ENCODE assay signal across 11 mouse cellular contexts in genomic region chr1:51607437-51607855, GRCm38 (mm10).
DNase-seq lines count a peak whose midpoint lies in the region; ATAC-seq lines count a peak whose summit lies in the region.
"Had no signal": no experiment of that assay in that cellular context is flagged by ENCODE, and none has a peak within 500 bp of the region (broad histone marks: within the 10 kb centered on the region; RNA-seq: fewer than 3 reads in every experiment).

No protein-coding gene starts in this region.

- no peaks in the 10 kb centered on the region for H3K9me3 ChIP-seq in forebrain, embryonic 11.5 days (ENCODE audit: control insufficient read depth, low read length)
- H3K9me3 ChIP-seq in limb, embryonic 12.5 days, result no peaks in the 10 kb centered on the region

- no peak for DNase-seq in cerebellum, adult 9-10 months
- DNase-seq in 3134 (ENCODE audit: extremely low read depth, insufficient read length, low spot score), result peak; percentile 29
- DNase-seq in forebrain, embryonic 11.5 days (ENCODE audit: low spot score), result peak; percentile 64
- DNase-seq in urinary bladder, adult 18-20 months (ENCODE audit: low spot score in 2 of 2), result no peak
- DNase-seq in thymus, postnatal 36 days, result no peak
- no peak for DNase-seq in heart, adult 8-10 months (ENCODE audit: low spot score)
- DNase-seq: kidney, postnatal 25 days had no signal

- WGBS in forebrain, embryonic 11.5 days, result 23% methylated on average over 8 of the region's 8 CpGs
- WGBS in limb, embryonic 12.5 days, result 11% methylated on average over 8 of the region's 8 CpGs

- H3K27me3 ChIP-seq in forebrain, embryonic 11.5 days (ENCODE audit: control insufficient read depth, insufficient read depth, low read length), result no peaks in the 10 kb centered on the region
- no peaks in the 10 kb centered on the region for H3K27me3 ChIP-seq in limb, embryonic 12.5 days

- H3K4me1 ChIP-seq in forebrain, embryonic 11.5 days (replicated peaks; ENCODE audit: control insufficient read depth, insufficient read depth, low read length), result peaks cover 5% of the 10 kb centered on the region; the same call in 1 of the 2 replicates
- peaks cover 13% of the 10 kb centered on the region for H3K4me1 ChIP-seq in limb, embryonic 12.5 days (replicated peaks)

- ATAC-seq in cerebellum, adult (ENCODE audit: insufficient number of reproducible peaks, low FRiP score, low TSS enrichment), result peak; percentile 49
- ATAC-seq in forebrain, embryonic 11.5 days (replicated peaks; ENCODE audit: low FRiP score), result peak; percentile 79
- peak; percentile 71; the same call in 1 of the 2 replicates for ATAC-seq in limb, embryonic 12.5 days (ENCODE audit: insufficient number of reproducible peaks, insufficient read depth, low FRiP score, low TSS enrichment, low read depth)
- ATAC-seq: lung, postnatal 0 days; Patski had no signal

- H3K27ac ChIP-seq in forebrain, embryonic 11.5 days (ENCODE audit: low read depth, low read length), result no peak overlapping the region
- H3K27ac ChIP-seq in limb, embryonic 12.5 days, result no peak overlapping the region

- 0 out of 2 replicates have a peak overlapping the region, but pooled peaks have one; percentile 19 for H3K4me2 ChIP-seq in forebrain, embryonic 11.5 days (ENCODE audit: low read depth, low read length, severe bottlenecking)
- H3K4me2 ChIP-seq in limb, embryonic 12.5 days, result peak overlapping the region; percentile 11; the same call in 1 of the 2 replicates

- H3K36me3 ChIP-seq in forebrain, embryonic 11.5 days (ENCODE audit: control insufficient read depth, insufficient read depth, low read length), result no peaks in the 10 kb centered on the region
- H3K36me3 ChIP-seq in limb, embryonic 12.5 days, result no peaks in the 10 kb centered on the region

- no peak overlapping the region for H3K4me3 ChIP-seq in forebrain, embryonic 11.5 days (ENCODE audit: low read depth, low read length)
- H3K4me3 ChIP-seq in limb, embryonic 12.5 days (replicated peaks), result no peak overlapping the region

- H3K9ac ChIP-seq in forebrain, embryonic 11.5 days (ENCODE audit: low read length), result no peak overlapping the region
- no peak overlapping the region for H3K9ac ChIP-seq in limb, embryonic 12.5 days (replicated peaks)

Comparison
In these comparisons a context has a peak if more than half of its experiments do, and no peak if none do; other contexts are left out.
1. DNase-seq: peak in 3134 (single experiment) and forebrain, embryonic 11.5 days (single experiment); none in cerebellum, adult 9-10 months (single experiment), urinary bladder, adult 18-20 months (0 of 2), thymus, postnatal 36 days (0 of 2) and heart, adult 8-10 months (single experiment).
2. Peak in every context shown above with its lines, with median percentiles within 50 percentile points of each other: ATAC-seq.